Mouse (Mus musculus): ENCODE measurements around the gene F2rl2. TPM values are rescaled to one million over a fixed set of nuclear protein-coding genes. Genes with fewer than 3 reads are reported as not detected.

F2rl2 gene
- polyA plus RNA-seq, 1 experiment, result 0.05 TPM

DNA sequence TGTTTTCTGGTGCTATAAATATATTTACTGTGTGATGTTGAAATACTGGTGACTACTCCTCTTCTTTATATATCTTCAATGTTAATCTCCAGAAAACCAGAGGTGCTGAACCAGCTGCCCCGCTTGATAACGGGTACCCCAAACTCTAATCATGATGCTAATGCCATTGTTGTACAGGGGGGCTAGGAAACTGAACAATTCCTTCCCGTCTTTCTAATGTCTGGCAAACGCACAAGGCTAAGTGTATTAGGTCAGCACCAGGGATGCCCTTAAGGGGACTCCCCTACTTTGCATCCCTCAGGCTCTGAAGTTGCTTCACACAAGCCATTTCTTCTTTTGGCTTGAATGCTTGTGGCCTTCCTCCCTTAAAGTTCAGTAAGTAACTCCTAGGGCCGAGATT, 17.6 kb upstream of the F2rl2 start:
- TF ChIP-seq POLR2A (IDR thresholded peaks at IDR 0.05; ENCODE audit: control insufficient read depth, low read depth, low read length), result no peak
- no peak for TF ChIP-seq CTCF (IDR thresholded peaks at IDR 0.05; ENCODE audit: control insufficient read depth, insufficient read depth, insufficient replicate concordance, low read depth, low read length)
- Histone ChIP-seq H3K36me3 (ENCODE audit: control insufficient read depth, insufficient read depth, low read length) (no peaks in the 10 kb centered on the region), H3K27me3 (ENCODE audit: control insufficient read depth, insufficient read depth, low read length) (no peaks in the 10 kb centered on the region), H3K4me3 (ENCODE audit: control insufficient read depth, low read depth, low read length) (no peak overlapping the region), H3K4me1 (ENCODE audit: control insufficient read depth, insufficient read depth, low read length) (no peaks in the 10 kb centered on the region), H3K27ac (ENCODE audit: control insufficient read depth, insufficient read depth, low read depth, low read length) (no peak overlapping the region)

DNA sequence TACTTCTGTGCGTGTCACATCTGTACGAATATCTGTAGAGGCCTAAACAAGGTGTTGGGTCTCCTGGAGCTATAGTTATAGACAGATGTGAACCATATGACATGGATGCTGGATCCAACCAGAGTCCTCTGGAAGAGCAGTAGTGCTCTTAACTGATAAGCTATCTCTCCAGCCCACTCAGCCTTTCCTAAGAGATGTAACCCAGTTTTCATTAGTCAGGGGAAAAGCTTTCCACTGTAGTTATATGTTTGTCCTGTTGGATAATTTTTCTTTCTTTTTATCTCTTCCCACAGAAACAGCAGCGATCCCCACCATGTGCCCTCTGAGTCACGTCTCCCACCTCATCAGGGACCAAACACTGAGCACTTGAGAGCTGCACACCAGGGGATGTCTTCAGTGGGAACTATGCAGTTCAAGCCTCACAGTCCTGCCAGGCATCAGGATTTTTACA, 17.1 kb upstream of the F2rl2 start:
- TF ChIP-seq POLR2A (IDR thresholded peaks at IDR 0.05; ENCODE audit: control insufficient read depth, low read depth, low read length) (no peak), CTCF (IDR thresholded peaks at IDR 0.05; ENCODE audit: control insufficient read depth, insufficient read depth, insufficient replicate concordance, low read depth, low read length) (no peak)
- H3K27me3 ChIP-seq (ENCODE audit: control insufficient read depth, insufficient read depth, low read length), result no peaks in the 10 kb centered on the region
- no peaks in the 10 kb centered on the region for H3K36me3 ChIP-seq (ENCODE audit: control insufficient read depth, insufficient read depth, low read length)
- H3K4me1 ChIP-seq (ENCODE audit: control insufficient read depth, insufficient read depth, low read length), result no peaks in the 10 kb centered on the region
- no peak overlapping the region for H3K27ac ChIP-seq (ENCODE audit: control insufficient read depth, insufficient read depth, low read depth, low read length)
- H3K4me3 ChIP-seq (ENCODE audit: control insufficient read depth, low read depth, low read length), result no peak overlapping the region

DNA sequence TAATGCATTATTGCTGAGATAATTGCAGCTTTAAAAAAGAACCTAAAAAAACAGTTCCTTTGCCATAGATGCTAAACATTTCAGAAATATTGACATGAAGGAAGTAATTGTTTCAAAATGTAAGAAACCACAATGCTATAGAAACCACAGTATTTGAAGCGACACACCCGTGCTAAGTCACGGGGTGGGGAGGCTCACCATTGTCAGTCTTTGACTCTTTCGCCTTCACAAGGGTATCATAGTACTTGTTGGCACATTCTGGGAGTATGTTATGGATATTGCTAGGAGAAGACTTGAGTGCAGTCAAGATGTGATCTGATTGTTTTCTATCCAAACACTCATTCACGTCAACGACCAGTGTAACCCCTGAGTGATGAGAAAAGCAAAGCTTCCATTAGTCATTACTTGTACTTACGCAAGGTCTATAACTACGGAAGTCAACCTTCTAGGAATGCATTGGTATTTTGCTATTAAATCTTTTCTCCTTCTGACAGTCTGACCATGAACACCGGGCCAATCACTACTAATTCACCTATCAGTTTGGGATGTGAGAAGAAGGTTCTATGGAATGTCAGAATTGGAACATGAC, 11.9 kb upstream of the F2rl2 start:
- TF ChIP-seq CTCF (IDR thresholded peaks at IDR 0.05; ENCODE audit: control insufficient read depth, insufficient read depth, insufficient replicate concordance, low read depth, low read length) (no peak), POLR2A (IDR thresholded peaks at IDR 0.05; ENCODE audit: control insufficient read depth, low read depth, low read length) (no peak)
- Histone ChIP-seq H3K27ac (ENCODE audit: control insufficient read depth, insufficient read depth, low read depth, low read length) (no peak overlapping the region), H3K4me3 (ENCODE audit: control insufficient read depth, low read depth, low read length) (no peak overlapping the region), H3K27me3 (ENCODE audit: control insufficient read depth, insufficient read depth, low read length) (no peaks in the 10 kb centered on the region), H3K4me1 (ENCODE audit: control insufficient read depth, insufficient read depth, low read length) (no peaks in the 10 kb centered on the region), H3K36me3 (ENCODE audit: control insufficient read depth, insufficient read depth, low read length) (no peaks in the 10 kb centered on the region)

DNA sequence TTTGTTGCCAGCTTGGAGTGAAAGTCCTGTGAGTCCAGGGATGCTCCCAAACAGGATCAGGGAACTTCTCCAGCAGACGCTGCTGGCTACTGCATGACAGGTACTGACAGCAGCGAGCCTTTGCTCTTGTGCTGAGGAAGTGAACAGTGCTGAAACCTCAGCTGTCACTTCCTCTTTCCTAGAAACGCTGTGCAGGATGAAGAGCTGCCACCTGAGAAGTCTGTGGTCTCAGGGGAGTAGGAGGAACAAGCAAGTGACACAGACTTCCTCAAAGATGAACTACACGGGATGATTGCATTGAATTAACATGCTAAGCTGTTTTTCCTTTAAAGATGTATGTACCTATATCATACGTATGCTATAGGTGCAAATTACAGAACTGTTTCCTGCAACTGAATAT, 10.9 kb upstream of the F2rl2 start:
- TF ChIP-seq POLR2A (IDR thresholded peaks at IDR 0.05; ENCODE audit: control insufficient read depth, low read depth, low read length) (no peak), CTCF (IDR thresholded peaks at IDR 0.05; ENCODE audit: control insufficient read depth, insufficient read depth, insufficient replicate concordance, low read depth, low read length) (no peak)
- H3K36me3 ChIP-seq (ENCODE audit: control insufficient read depth, insufficient read depth, low read length), result no peaks in the 10 kb centered on the region
- no peaks in the 10 kb centered on the region for H3K27me3 ChIP-seq (ENCODE audit: control insufficient read depth, insufficient read depth, low read length)
- no peak overlapping the region for H3K27ac ChIP-seq (ENCODE audit: control insufficient read depth, insufficient read depth, low read depth, low read length)
- no peak overlapping the region for H3K4me3 ChIP-seq (ENCODE audit: control insufficient read depth, low read depth, low read length)
- no peaks in the 10 kb centered on the region for H3K4me1 ChIP-seq (ENCODE audit: control insufficient read depth, insufficient read depth, low read length)

DNA sequence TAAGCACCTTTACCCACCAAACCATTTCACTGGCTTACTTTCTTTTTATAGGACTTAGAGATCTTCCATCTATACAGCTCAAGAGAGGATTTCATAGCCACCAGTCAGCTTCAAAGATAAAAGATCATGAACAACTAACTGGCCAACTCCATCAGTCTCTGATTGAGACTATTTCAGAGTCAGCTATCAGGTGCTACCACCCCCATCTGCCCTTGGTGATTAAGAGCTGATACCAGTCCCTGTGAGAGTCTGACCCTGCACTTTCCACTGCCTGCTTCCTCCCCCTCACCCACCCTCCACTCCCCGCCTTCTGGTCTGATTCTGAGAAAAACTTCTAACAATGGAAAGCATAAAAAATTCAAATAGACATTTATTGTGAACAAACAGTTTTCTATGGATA, 8.1 kb upstream of the F2rl2 start:
- Histone ChIP-seq H3K27ac (ENCODE audit: control insufficient read depth, insufficient read depth, low read depth, low read length) (no peak overlapping the region), H3K4me1 (ENCODE audit: control insufficient read depth, insufficient read depth, low read length) (no peaks in the 10 kb centered on the region), H3K36me3 (ENCODE audit: control insufficient read depth, insufficient read depth, low read length) (no peaks in the 10 kb centered on the region), H3K4me3 (ENCODE audit: control insufficient read depth, low read depth, low read length) (no peak overlapping the region), H3K27me3 (ENCODE audit: control insufficient read depth, insufficient read depth, low read length) (no peaks in the 10 kb centered on the region)
- no peak for TF ChIP-seq CTCF (IDR thresholded peaks at IDR 0.05; ENCODE audit: control insufficient read depth, insufficient read depth, insufficient replicate concordance, low read depth, low read length)
- no peak for TF ChIP-seq POLR2A (IDR thresholded peaks at IDR 0.05; ENCODE audit: control insufficient read depth, low read depth, low read length)

DNA sequence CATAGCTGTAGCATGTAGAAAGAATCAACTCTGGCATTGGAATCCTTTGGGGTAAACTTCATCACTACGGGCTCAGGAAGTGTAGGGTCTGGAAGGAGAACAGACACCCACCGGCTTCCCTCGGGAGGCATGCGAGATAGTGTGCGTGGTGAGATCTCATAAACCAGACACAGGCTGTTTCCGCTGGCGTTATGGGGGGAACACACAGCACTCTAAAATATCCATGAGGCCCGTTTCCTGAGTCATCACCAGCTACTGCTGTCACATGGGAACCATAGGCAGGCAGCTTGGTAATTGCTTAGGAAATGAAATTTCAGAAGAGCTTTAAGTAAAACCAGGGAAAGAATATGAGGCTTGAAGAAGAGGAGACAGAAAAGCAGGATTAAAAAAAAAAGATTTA, 4.5 kb upstream of the F2rl2 start:
- H3K27me3 ChIP-seq (ENCODE audit: control insufficient read depth, insufficient read depth, low read length), result no peaks in the 10 kb centered on the region
- no peaks in the 10 kb centered on the region for H3K4me1 ChIP-seq (ENCODE audit: control insufficient read depth, insufficient read depth, low read length)
- H3K27ac ChIP-seq (ENCODE audit: control insufficient read depth, insufficient read depth, low read depth, low read length), result no peak overlapping the region
- H3K4me3 ChIP-seq (ENCODE audit: control insufficient read depth, low read depth, low read length), result no peak overlapping the region
- no peak for TF ChIP-seq CTCF (IDR thresholded peaks at IDR 0.05; ENCODE audit: control insufficient read depth, insufficient read depth, insufficient replicate concordance, low read depth, low read length)
- TF ChIP-seq POLR2A (IDR thresholded peaks at IDR 0.05; ENCODE audit: control insufficient read depth, low read depth, low read length), result no peak
- H3K36me3 ChIP-seq (ENCODE audit: control insufficient read depth, insufficient read depth, low read length), result no peaks in the 10 kb centered on the region

DNA sequence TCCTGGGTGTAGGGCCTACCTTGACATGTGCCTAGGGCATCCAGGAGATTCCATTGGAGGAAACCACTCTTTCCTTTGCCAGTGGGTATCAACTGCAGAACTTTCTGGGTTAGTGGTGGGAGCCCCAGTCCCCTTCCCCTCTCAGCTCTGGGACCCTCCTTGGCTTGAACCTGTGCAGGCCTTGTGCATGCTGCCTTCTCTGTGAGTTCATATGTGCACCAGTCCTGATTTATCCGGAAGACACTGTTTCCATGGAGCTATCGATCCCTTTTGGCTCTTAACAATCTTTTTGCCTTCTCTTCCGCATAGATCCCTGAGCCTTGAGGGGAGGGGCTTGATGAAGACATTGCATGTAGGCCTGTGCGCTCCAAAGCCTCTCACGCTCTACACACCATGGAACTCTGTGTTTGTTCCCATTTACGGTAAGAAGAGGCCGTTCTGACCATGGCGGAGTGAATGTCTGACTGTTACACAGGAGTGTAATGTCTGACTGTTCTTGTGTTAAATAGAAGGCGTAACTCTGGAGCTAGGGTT, 466 bp upstream of the F2rl2 start:
- Histone ChIP-seq H3K36me3 (ENCODE audit: control insufficient read depth, insufficient read depth, low read length) (no peaks in the 10 kb centered on the region), H3K27ac (ENCODE audit: control insufficient read depth, insufficient read depth, low read depth, low read length) (no peak overlapping the region), H3K4me3 (ENCODE audit: control insufficient read depth, low read depth, low read length) (no peak overlapping the region), H3K4me1 (ENCODE audit: control insufficient read depth, insufficient read depth, low read length) (no peaks in the 10 kb centered on the region), H3K27me3 (ENCODE audit: control insufficient read depth, insufficient read depth, low read length) (no peaks in the 10 kb centered on the region)
- no peak for TF ChIP-seq CTCF (IDR thresholded peaks at IDR 0.05; ENCODE audit: control insufficient read depth, insufficient read depth, insufficient replicate concordance, low read depth, low read length)
- TF ChIP-seq POLR2A (IDR thresholded peaks at IDR 0.05; ENCODE audit: control insufficient read depth, low read depth, low read length), result no peak

Measured in testis, adult 2 months (tissue).